In genomic region chr5:116024327-116024739, GRCm38 (mm10) we compare ENCODE assay signal across 8 mouse cellular contexts. TPM values are rescaled to one million over a fixed set of nuclear protein-coding genes. Genes with fewer than 3 reads are reported as not detected.
A peak's percentile ranks its signal among the peaks of the same experiment; 100 is the strongest.
DNase-seq lines count a peak whose midpoint lies in the region; ATAC-seq and TF ChIP-seq lines count a peak whose summit lies in the region.

Prkab1 (minus strand) TSS chr5:116024508.

- peak within 1 kb of the TSS; percentile 89 for H3K4me3 ChIP-seq in embryonic facial prominence, embryonic 14.5 days (ENCODE audit: low read depth, low read length)
- peak within 1 kb of the TSS; percentile 77 for H3K4me3 ChIP-seq in limb, embryonic 14.5 days (replicated peaks; ENCODE audit: low read length)
- H3K4me3 ChIP-seq in midbrain, postnatal 0 days (ENCODE audit: low read depth, low read length): peak within 1 kb of the TSS; percentile 87

- TF ChIP-seq POLR2A in limb, embryonic 14.5 days (IDR thresholded peaks at IDR 0.05; ENCODE audit: borderline replicate concordance, extremely low read depth, insufficient read depth, insufficient read length): peak; percentile 50; the same call in 1 of the 2 replicates

- ATAC-seq in embryonic facial prominence, embryonic 14.5 days (ENCODE audit: low read depth): peak; percentile 99
- ATAC-seq in limb, embryonic 14.5 days (ENCODE audit: low FRiP score, low read depth): peak; percentile 98
- ATAC-seq in midbrain, postnatal 0 days (ENCODE audit: low FRiP score): peak; percentile 97

- peak within 1 kb of the TSS; percentile 84 for H3K9ac ChIP-seq in embryonic facial prominence, embryonic 14.5 days (ENCODE audit: low read depth, low read length)
- peak within 1 kb of the TSS; percentile 84 for H3K9ac ChIP-seq in limb, embryonic 14.5 days (ENCODE audit: low read depth, low read length, severe bottlenecking)
- H3K9ac ChIP-seq in midbrain, postnatal 0 days (replicated peaks; ENCODE audit: low read length, poor library complexity, severe bottlenecking): peak within 1 kb of the TSS; percentile 80

- H3K27ac ChIP-seq in embryonic facial prominence, embryonic 14.5 days (replicated peaks; ENCODE audit: low read depth, low read length): peak within 1 kb of the TSS; percentile 86
- peak within 1 kb of the TSS; percentile 73 for H3K27ac ChIP-seq in limb, embryonic 14.5 days (replicated peaks; ENCODE audit: low read depth, low read length)
- peak within 1 kb of the TSS; percentile 70 for H3K27ac ChIP-seq in midbrain, postnatal 0 days (ENCODE audit: low read depth, low read length)

- TF ChIP-seq CTCF in midbrain, postnatal 0 days (IDR thresholded peaks at IDR 0.05): peak; percentile 80

- no peaks in the 10 kb centered on the region for H3K9me3 ChIP-seq in embryonic facial prominence, embryonic 14.5 days (ENCODE audit: control insufficient read depth, low read length)
- H3K9me3 ChIP-seq in limb, embryonic 14.5 days (ENCODE audit: control insufficient read depth, low read length): no peaks in the 10 kb centered on the region
- no peaks in the 10 kb centered on the region for H3K9me3 ChIP-seq in midbrain, postnatal 0 days (ENCODE audit: low read length)

- H3K4me1 ChIP-seq in embryonic facial prominence, embryonic 14.5 days (ENCODE audit: control insufficient read depth, insufficient read depth, low read length): peaks cover 4% of the 10 kb centered on the region; the same call in 1 of the 2 replicates
- H3K4me1 ChIP-seq in limb, embryonic 14.5 days (ENCODE audit: control insufficient read depth, insufficient read depth, low read length): peaks cover 8% of the 10 kb centered on the region; the same call in 1 of the 2 replicates
- peaks cover 9% of the 10 kb centered on the region for H3K4me1 ChIP-seq in midbrain, postnatal 0 days (ENCODE audit: insufficient read depth, low read length)

- H3K36me3 ChIP-seq in embryonic facial prominence, embryonic 14.5 days (ENCODE audit: control insufficient read depth, insufficient read depth, low read length): peaks cover 30% of the 10 kb centered on the region
- peaks cover 22% of the 10 kb centered on the region for H3K36me3 ChIP-seq in limb, embryonic 14.5 days (ENCODE audit: control insufficient read depth, insufficient read depth, low read length)
- H3K36me3 ChIP-seq in midbrain, postnatal 0 days (ENCODE audit: insufficient read depth, low read length): peaks cover 21% of the 10 kb centered on the region

- peak; percentile 99 for DNase-seq in 3T3-L1 (ENCODE audit: low read depth, low spot score)
- DNase-seq in adrenal gland, postnatal 4 days (ENCODE audit: low spot score in 2 of 2): peak; percentile 76 to 86
- DNase-seq in embryonic facial prominence, embryonic 14.5 days (ENCODE audit: low spot score): peak; percentile 98
- DNase-seq in heart, adult 8-10 months (ENCODE audit: low spot score): peak; percentile 96
- DNase-seq in kidney, adult 9 months: peak; percentile 95
- DNase-seq in limb, embryonic 14.5 days (ENCODE audit: low spot score): peak; percentile 97
- DNase-seq in midbrain, postnatal 0 days (ENCODE audit: low spot score): peak; percentile 97
- DNase-seq in spleen, postnatal 14 days (ENCODE audit: low spot score in 2 of 2): peak; percentile 85 to 88

- WGBS in embryonic facial prominence, embryonic 14.5 days: 1% methylated on average over 40 of the region's 46 CpGs
- WGBS in limb, embryonic 14.5 days: under 1% methylated on average over 37 of the region's 46 CpGs
- WGBS in midbrain, postnatal 0 days: under 1% methylated on average over 46 of the region's 46 CpGs

- peak within 1 kb of the TSS; percentile 93 for H3K4me2 ChIP-seq in embryonic facial prominence, embryonic 14.5 days (ENCODE audit: low read depth, low read length)
- H3K4me2 ChIP-seq in limb, embryonic 14.5 days (replicated peaks; ENCODE audit: low read depth, low read length, severe bottlenecking): peak within 1 kb of the TSS; percentile 86
- peak within 1 kb of the TSS; percentile 85 for H3K4me2 ChIP-seq in midbrain, postnatal 0 days (ENCODE audit: low read depth, low read length, poor library complexity, severe bottlenecking)

- no peaks in the 10 kb centered on the region for H3K27me3 ChIP-seq in embryonic facial prominence, embryonic 14.5 days (replicated peaks; ENCODE audit: control insufficient read depth, insufficient read depth, low read length)
- H3K27me3 ChIP-seq in limb, embryonic 14.5 days (ENCODE audit: control insufficient read depth, insufficient read depth, low read length): no peaks in the 10 kb centered on the region
- H3K27me3 ChIP-seq in midbrain, postnatal 0 days (ENCODE audit: insufficient read depth, low read length): no peaks in the 10 kb centered on the region

RNA-seq across cellular contexts. Expression of gene Prkab1, which starts in this region (rescaled TPM):
- total RNA-seq in adrenal gland, postnatal 4 days (2021): 10 to 100 TPM; 87.2 to 93.0 TPM
- polyA plus RNA-seq in embryonic facial prominence, embryonic 14.5 days (2014; fragmentation: Nextera tagmentation; extraction: Ambion mirVana): 49.9 and 61.4 TPM in 2 replicates
- 10 to 100 TPM; 43.4 to 62.6 (median 47.1) TPM for total RNA-seq in heart, adult 8-10 months (2022)
- polyA plus RNA-seq in limb, embryonic 14.5 days (2012; rRNA removed): 89.2 and 111 TPM in 2 replicates
- polyA plus RNA-seq in limb, embryonic 14.5 days (2014; fragmentation: Nextera tagmentation; extraction: Ambion mirVana): 62.6 and 66.7 TPM in 2 replicates
- 43.8 and 47.0 TPM in 2 replicates for total RNA-seq in midbrain, postnatal 0 days (2014; rRNA removed)
- polyA plus RNA-seq in midbrain, postnatal 0 days (2015; fragmentation: Nextera tagmentation; extraction: Ambion mirVana): 47.0 and 53.3 TPM in 2 replicates

Comparison
In these comparisons a context has a peak if more than half of its experiments do, and no peak if none do; other contexts are left out.
1. Peak in every context shown above with its lines: DNase-seq, ATAC-seq, H3K4me3 ChIP-seq and H3K27ac ChIP-seq.